Mouse (Mus musculus): ENCODE data around the gene Nek4. TPM values are rescaled to one million over a fixed set of nuclear protein-coding genes. Genes with fewer than 3 reads are reported as not detected.

Gene Nek4
- polyA plus RNA-seq (2015; fragmentation: Nextera tagmentation; extraction: Ambion mirVana) = 4.8 and 4.9 TPM in 2 replicates

DNA sequence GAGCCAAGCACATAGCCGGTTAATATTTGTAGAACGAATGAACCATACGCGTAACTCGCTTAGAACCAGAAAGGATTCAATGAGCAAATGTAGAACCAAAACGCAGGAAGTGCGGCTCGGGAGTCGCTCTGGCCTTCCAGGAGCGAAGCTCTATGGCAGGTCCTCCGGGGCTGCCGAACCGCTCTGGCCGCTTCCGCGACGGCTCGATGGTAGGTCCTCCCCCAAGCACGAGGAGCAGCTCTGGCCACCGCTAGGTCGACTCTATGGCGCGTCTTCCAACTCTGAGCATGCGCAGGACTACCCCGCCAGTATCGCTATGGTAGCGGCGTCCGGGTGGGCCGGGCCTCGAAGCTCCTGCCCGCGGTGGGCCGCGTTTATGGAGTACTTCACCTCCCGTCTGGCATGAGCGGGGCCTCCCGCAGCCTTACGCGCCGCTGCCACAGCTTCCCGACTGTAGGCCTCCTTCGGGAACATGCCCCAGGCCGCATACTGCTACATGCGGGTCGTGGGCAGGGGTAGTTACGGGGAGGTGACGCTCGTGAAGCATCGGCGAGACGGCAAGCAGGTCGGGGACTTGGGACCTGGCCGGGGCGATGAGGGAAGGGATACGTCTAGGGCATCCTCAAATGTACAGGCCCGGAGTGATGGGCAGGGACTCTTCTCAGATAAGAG lies at the start of gene Nek4:
Gene Nek4, plus strand, starts transcription at position 224 of the 672 bp plus-strand sequence.

GRCm38 (mm10) chr14:30923375-30924105 lies 27.6 kb upstream of the Nek4 start, which contains the start of gene Itih3:
TSS of gene Itih3 (minus strand) at chr14:30923760.

GRCm38 (mm10) chr14:30943038-30943437 lies 8.1 kb upstream of the Nek4 start, which contains the start of gene Itih1:
TSS of gene Itih1 (minus strand) at chr14:30943289.

DNA sequence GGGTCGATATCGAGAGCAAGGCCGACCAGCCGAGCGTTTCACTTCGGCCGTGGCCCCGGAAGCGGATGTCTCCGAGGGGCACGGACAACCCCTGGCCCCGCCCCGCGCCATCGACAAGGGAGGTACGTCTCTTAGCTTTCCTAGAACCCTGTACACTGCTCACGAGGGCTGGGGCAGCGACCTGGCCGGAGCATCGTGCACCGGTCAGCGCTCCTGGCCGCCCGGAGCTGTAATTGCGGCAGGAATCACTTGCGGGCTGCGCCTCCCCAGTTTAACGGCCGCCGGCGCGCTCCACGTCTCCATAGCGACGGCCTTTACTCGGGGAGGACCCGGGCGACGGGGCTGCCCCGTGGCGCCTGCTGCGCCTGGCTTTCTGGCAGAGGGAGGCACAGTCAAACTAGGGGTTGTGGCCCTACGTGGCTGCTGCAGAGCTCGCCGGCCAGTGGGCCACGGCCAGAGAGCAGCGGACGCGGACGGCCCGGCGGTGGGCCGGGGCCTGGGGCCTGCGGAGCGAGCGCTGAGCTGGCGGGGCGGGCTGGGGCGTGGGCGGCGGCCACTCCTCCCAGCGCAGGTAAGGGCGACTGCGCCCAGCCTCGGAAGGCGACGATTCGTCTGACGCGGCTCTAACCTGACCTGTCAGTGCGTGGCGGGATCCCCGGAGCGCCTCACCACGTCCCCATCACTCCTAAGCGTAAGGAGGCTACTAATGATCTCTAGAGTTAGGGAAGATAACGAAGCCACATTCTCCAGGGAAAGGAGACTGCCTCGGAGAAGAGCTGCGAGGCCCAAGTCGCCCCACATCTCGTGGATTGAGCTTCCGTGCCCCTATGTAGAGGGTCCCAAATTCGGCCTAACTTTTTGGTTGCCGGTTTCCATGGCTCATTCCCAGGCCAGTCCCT lies 50.4 kb downstream of the Nek4 start, which contains the start of the genes Glt8d1 and Spcs1:
Gene Glt8d1, plus strand, starts transcription at position 94 of the 899 bp plus-strand sequence.
Gene Spcs1, minus strand, starts transcription at position 366 of the 899 bp plus-strand sequence.

GRCm38 (mm10) chr14:31018860-31019291 lies 67.7 kb downstream of the Nek4 start, which contains the start of the genes Pbrm1 and Gnl3:
TSS of gene Pbrm1 (plus strand) at chr14:31019138.
TSS of gene Gnl3 (minus strand) at chr14:31019152.

Other genes with a start within 250 kb of the Nek4 start
- 6.0 and 7.3 TPM in 2 replicates for gene Sfmbt1, start 236.5 kb upstream of the Nek4 start, polyA plus RNA-seq (2015; fragmentation: Nextera tagmentation; extraction: Ambion mirVana)
- 10.4 and 12.3 TPM in 2 replicates for gene Tmem110, start 125.8 kb upstream of the Nek4 start, polyA plus RNA-seq (2015; fragmentation: Nextera tagmentation; extraction: Ambion mirVana)
- 238 and 249 TPM in 2 replicates for gene Mustn1, start 72.2 kb upstream of the Nek4 start, polyA plus RNA-seq (2015; fragmentation: Nextera tagmentation; extraction: Ambion mirVana)
- 0.65 and 0.72 TPM in 2 replicates for gene Itih4, start 64.9 kb upstream of the Nek4 start, polyA plus RNA-seq (2015; fragmentation: Nextera tagmentation; extraction: Ambion mirVana)
- gene Itih3, start 27.6 kb upstream of the Nek4 start, polyA plus RNA-seq (2015; fragmentation: Nextera tagmentation; extraction: Ambion mirVana) = 1.4 and 2.1 TPM in 2 replicates
- gene Itih1, start 8.1 kb upstream of the Nek4 start, polyA plus RNA-seq (2015; fragmentation: Nextera tagmentation; extraction: Ambion mirVana) = 0.05 and 0.09 TPM in 2 replicates
- gene Glt8d1, start 50.0 kb downstream of the Nek4 start, polyA plus RNA-seq (2015; fragmentation: Nextera tagmentation; extraction: Ambion mirVana) = 33.0 and 34.6 TPM in 2 replicates
- 380 and 384 TPM in 2 replicates for gene Spcs1, start 50.3 kb downstream of the Nek4 start, polyA plus RNA-seq (2015; fragmentation: Nextera tagmentation; extraction: Ambion mirVana)
- gene Pbrm1, start 67.8 kb downstream of the Nek4 start, polyA plus RNA-seq (2015; fragmentation: Nextera tagmentation; extraction: Ambion mirVana) = 59.3 and 60.2 TPM in 2 replicates
- 54.7 and 56.1 TPM in 2 replicates for gene Gnl3, start 67.8 kb downstream of the Nek4 start, polyA plus RNA-seq (2015; fragmentation: Nextera tagmentation; extraction: Ambion mirVana)
- gene Smim4, start 177.6 kb downstream of the Nek4 start, polyA plus RNA-seq (2015; fragmentation: Nextera tagmentation; extraction: Ambion mirVana) = 82.9 and 83.3 TPM in 2 replicates
- 153 and 175 TPM in 2 replicates for gene Nt5dc2, start 179.7 kb downstream of the Nek4 start, polyA plus RNA-seq (2015; fragmentation: Nextera tagmentation; extraction: Ambion mirVana)
- 31.4 and 46.9 TPM in 2 replicates for gene Stab1, start 217.3 kb downstream of the Nek4 start, polyA plus RNA-seq (2015; fragmentation: Nextera tagmentation; extraction: Ambion mirVana)